Mouse (Mus musculus): ENCODE data around the gene Itsn2. TPM values are rescaled to one million over a fixed set of nuclear protein-coding genes. Genes with fewer than 3 reads are reported as not detected.

Itsn2 gene
- total RNA-seq, 2 experiments from 2014 or later: 20.5 to 21.2 TPM

- intact Hi-C loops (cut with DNase I; ENCODE audit: low total_unique reads): no loop called here
Measured at GRCm38 (mm10) chr12:4593166-4593929, 910 bp downstream of the Itsn2 start.

GRCm38 (mm10) chr12:4593930-4594391 is 1.5 kb downstream of the Itsn2 start:
- intact Hi-C loops (cut with DNase I; ENCODE audit: low total_unique reads): no loop called here
- no peak for DNase-seq

More at GRCm38 (mm10) chr12:4593166-4593929, 910 bp downstream of the Itsn2 start:
- DNase-seq: peak; percentile 46

DNA sequence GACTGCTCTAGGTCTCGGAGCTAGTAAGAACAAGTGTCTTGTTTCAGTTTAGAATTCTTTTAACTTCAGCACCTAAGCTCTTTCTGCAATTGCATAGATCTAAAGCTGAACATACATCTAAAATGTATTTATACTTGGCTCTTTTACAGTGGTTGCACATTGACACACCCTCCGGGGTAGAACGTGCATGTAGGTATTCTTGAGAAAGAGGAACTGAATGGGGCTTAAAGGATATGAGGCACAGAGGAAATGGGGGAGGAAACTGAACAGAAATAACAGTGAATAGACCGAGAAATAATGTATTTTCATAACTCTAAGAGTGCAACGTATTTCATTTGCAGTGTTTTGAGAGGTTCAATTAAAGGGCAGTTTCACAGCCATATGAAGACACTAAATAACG is 2.6 kb downstream of the Itsn2 start:
- DNase-seq: no peak
- intact Hi-C loops (cut with DNase I; ENCODE audit: low total_unique reads): no loop called here

- no peak for DNase-seq
- intact Hi-C loops (cut with DNase I; ENCODE audit: low total_unique reads): no loop called here
Measured at GRCm38 (mm10) chr12:4598666-4599428, 6.4 kb downstream of the Itsn2 start.

GRCm38 (mm10) chr12:4599713-4600112 is 7.3 kb downstream of the Itsn2 start:
- intact Hi-C loops (cut with DNase I; ENCODE audit: low total_unique reads): no loop called here
- no peak for DNase-seq

DNA sequence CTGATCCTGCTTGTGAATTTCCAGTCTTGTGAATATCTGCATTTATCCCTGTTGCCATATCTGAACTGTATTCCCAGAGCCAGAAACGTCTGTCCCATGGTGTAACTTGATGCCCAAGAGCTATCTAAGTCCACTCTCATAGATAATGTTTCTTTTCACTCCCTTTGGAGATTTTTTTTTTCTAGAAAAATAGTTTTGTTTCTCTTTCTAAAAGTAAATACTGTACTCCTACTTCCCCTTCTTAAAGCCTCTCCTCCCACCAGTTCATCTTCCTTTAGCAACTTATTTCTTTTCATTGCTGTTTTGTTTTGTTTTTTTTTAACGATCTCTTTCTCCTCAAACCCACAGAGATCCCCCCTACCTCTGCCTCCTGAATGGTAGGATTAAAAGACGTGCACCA is 14.2 kb downstream of the Itsn2 start:
- no peak for DNase-seq
- intact Hi-C loops (cut with DNase I; ENCODE audit: low total_unique reads): no loop called here

- DNase-seq: no peak
- intact Hi-C loops (cut with DNase I; ENCODE audit: low total_unique reads): no loop called here
Measured at GRCm38 (mm10) chr12:4614722-4615121, 22.3 kb downstream of the Itsn2 start.

GRCm38 (mm10) chr12:4624201-4624600 is 31.8 kb downstream of the Itsn2 start:
- DNase-seq: no peak
- intact Hi-C loops (cut with DNase I; ENCODE audit: low total_unique reads): no loop called here

GRCm38 (mm10) chr12:4632957-4633356 is 40.5 kb downstream of the Itsn2 start:
- DNase-seq: no peak
- intact Hi-C loops (cut with DNase I; ENCODE audit: low total_unique reads): no loop called here

DNA sequence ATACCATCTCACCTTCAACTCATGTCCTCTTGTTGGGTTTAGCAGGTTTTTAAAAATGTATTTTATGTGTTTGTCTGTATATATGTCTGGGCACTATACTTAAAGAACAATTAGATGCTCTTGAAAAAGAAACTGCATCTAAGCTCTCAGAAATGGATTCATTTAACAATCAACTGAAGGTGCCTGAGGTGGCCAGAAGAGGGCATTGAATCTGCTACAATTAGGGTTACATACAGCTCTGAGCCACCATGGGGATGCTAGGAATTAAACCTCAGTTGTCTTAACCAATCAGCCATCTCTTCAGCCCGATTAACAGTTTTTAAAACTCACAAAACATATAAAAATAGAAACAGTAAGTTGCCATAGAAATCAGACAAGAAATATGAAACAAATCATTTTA is 46.0 kb downstream of the Itsn2 start:
- intact Hi-C loops (cut with DNase I; ENCODE audit: low total_unique reads): no loop called here
- DNase-seq: no peak

DNA sequence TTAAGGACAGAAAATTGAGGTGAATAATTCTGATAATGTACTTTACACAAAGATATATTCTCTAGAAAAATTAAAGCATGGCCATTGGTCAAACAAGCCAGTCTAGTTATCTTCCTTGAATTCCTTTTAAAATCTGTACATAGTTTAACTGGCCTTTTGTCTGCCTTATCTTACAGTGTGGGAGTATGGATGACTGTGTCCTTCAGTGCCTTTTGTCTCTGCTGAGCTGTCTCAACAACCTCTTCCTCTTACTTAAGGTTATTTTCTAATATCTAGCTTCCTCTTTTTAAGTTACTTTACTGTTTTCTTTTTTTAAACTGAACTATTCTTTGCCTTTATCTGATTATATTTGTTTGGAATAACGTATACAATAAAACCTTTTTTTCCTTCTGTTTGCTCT is 48.3 kb downstream of the Itsn2 start:
- intact Hi-C loops (cut with DNase I; ENCODE audit: low total_unique reads): no loop called here
- DNase-seq: no peak

DNA sequence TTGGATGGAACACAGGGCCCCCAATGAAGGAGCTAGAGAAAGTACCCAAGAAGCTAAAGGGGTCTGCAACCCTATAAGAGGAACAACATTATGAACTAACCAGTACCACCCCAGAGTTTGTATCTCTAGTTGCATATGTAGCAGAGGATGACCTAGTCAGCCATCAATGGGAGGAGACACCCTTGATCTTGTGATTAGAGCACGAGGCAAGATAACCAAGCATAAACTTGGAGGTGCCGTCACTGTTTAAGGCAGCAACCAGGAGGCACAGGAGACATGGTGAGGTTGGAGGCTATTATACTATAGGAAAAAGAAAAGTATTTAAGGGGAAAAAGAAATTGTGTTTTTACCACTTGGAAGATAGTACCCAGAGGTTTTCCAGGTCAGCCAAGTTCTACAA is 64.4 kb downstream of the Itsn2 start:
- DNase-seq: no peak
- intact Hi-C loops (cut with DNase I; ENCODE audit: low total_unique reads): no loop called here

DNA sequence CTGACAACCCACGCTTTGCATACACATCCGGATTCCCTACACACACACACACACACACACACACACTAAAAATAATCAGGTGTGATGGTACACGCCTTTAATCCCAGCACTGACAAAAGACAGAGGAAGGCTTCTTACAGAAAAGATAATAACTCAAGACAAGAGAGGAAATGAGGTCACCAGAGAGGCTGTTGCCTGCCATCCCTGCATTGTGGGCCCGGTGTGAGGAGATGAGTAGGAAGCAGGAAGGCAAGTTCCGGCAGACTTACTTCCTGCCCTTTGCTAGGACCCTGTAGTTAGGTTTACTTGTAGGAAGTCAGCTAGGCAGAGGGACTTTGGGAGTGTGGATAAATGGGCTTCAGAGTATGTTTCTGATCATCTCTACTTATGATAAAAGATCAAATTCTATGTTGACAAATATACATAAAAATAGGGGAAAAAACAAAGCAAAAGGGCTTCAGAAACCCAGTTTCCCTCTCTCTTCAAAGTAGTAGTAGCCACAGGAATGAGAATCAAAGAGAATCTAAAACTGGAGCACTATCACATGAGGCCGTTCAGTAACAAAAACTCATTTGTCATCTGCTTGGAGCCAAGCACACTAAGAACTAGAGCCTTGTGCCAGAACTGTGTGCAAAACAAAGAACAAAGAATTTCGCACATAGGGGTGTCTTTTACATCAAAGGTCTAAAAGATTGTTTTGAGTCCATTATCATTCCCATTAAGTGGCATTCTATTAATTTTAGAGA is 72.7 kb downstream of the Itsn2 start:
- no peak for DNase-seq
- intact Hi-C loops (cut with DNase I; ENCODE audit: low total_unique reads): no loop called here

- DNase-seq: no peak
- intact Hi-C loops (cut with DNase I; ENCODE audit: low total_unique reads): no loop called here
Measured at GRCm38 (mm10) chr12:4665675-4666037, 73.2 kb downstream of the Itsn2 start.

DNA sequence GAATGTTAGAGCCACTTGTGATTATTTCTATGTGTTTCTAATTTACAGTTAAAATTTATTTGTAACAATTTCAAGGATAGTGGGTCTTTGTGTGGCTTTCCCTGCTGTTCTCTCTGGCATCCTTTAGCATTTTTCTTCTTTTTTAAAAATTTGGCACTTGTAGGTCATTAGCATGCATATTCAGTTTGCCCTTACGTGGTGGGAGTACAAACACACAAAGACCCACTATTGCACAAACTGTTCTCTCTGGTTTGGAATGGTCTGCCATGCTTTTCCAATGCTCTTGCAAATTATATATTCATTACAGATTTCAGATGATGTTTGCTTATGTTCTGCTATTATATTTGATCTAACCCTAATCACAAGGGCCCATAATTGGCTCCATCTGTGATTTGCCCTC is 83.9 kb downstream of the Itsn2 start:
- intact Hi-C loops (cut with DNase I; ENCODE audit: low total_unique reads): no loop called here
- DNase-seq: no peak

- intact Hi-C loops (cut with DNase I; ENCODE audit: low total_unique reads): no loop called here
- DNase-seq: no peak
Measured at GRCm38 (mm10) chr12:4679971-4680370, 87.5 kb downstream of the Itsn2 start.

DNA sequence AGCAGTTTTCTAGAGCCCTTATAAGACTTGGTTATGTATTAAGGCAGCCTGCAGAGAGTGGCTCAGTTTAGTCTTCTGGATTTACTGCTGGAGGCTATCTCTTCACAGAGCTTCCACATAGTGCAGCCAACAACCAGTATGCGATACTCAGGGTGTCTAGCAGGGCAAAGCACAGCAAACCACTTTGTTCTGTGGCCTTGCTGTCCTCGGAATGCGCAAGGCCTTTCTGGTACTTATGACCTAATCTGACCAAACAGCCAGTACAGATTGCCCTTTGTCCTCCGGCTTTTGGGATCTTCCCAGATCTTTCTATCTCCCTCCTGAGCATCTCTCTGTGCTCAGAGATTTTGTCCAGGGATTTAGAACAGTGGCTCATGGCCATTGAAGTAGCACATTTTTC is 93.0 kb downstream of the Itsn2 start:
- intact Hi-C loops (cut with DNase I; ENCODE audit: low total_unique reads): no loop called here
- DNase-seq: no peak

DNA sequence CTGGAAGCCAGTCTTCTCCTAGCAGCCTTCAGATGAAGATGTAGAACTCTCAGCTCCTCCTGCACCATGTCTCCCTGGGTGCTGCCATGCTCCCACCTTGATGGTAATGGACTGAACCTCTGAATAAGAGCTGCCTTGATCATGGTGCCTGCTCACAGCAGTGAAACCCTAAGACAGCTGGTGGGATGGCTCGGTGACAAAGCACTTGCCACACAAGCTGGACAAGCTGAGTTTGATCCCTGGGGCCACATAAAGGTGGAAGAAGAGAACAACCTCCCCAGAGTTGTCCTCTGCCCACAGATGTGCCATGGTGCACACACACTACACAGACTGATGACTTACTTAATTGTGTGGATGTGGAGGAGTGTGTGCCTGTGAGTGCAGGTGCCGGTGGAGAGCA is 95.9 kb downstream of the Itsn2 start:
- no peak for DNase-seq
- intact Hi-C loops (cut with DNase I; ENCODE audit: low total_unique reads): no loop called here

DNA sequence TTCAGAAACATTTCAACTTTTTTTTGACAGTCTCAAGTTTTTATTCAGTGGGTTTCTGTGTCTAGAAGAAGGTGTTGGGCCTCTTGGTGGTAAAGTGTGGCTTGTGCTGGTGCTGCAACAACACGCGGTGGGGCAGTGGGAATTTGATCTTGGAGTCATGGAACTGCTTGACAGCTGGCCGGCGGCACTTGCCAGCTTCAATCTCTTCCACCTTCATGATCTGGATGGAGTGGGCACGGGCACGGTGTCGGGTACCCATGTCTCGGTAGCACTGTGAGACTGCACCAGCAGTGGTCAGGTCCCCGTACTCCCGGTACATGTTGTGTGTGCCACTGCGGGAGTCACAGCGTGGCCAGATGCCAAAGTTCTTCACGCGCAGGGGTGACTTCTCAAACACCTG is 96.9 kb downstream of the Itsn2 start:
- peak; percentile 23 for DNase-seq
- intact Hi-C loops (cut with DNase I; ENCODE audit: low total_unique reads): no loop called here

- intact Hi-C loops (cut with DNase I; ENCODE audit: low total_unique reads): loop anchor here (10.0 kb wide), 1 partner anchor 74 kb away; the partner anchor contains the start of genes Fam228b and Pfn4
- DNase-seq: no peak
Measured at GRCm38 (mm10) chr12:4691193-4691592, 98.8 kb downstream of the Itsn2 start.

Data from gastrocnemius, postnatal 14 days (tissue).